Mouse (Mus musculus) G1E-ER4 (cell line): Measurements from ENCODE around the gene Shq1. TPM values are rescaled to one million over a fixed set of nuclear protein-coding genes. Genes with fewer than 3 reads are reported as not detected.
A peak's percentile ranks its signal among the peaks of the same experiment; 100 is the strongest.

ENCODE experiments used
- GATA1 ChIP-seq: IDR thresholded peaks from one replicate; pipeline ENCODE4 v1.8.0; 2012; ENCODE audit warnings: low read length, inconsistent platforms
- polyA plus RNA-seq: library from polyadenylated mRNA; stranded (reverse); fragments of >175 nt; gene quantifications from 2 replicates; pipeline ENCODE4 v1.2.3, GENCODE M21; 2012

The Shq1 gene
- polyA plus RNA-seq, 1 experiment = 17.7 TPM

- TF ChIP-seq GATA1 = no peak
Observed at GRCm38 (mm10) chr6:100623922-100624321, 47.0 kb downstream of the Shq1 start.

- peak; percentile 48 for TF ChIP-seq GATA1
Observed at GRCm38 (mm10) chr6:100622861-100623507, 48.0 kb downstream of the Shq1 start.

- no peak for TF ChIP-seq GATA1
Observed at GRCm38 (mm10) chr6:100620411-100620810, 50.5 kb downstream of the Shq1 start.

- TF ChIP-seq GATA1 = no peak
Observed at GRCm38 (mm10) chr6:100619309-100619708, 51.6 kb downstream of the Shq1 start.

GRCm38 (mm10) chr6:100616133-100616532 is 54.8 kb downstream of the Shq1 start:
- no peak for TF ChIP-seq GATA1

GRCm38 (mm10) chr6:100613593-100614267 is 57.2 kb downstream of the Shq1 start:
- no peak for TF ChIP-seq GATA1

GRCm38 (mm10) chr6:100610897-100611575 is 59.9 kb downstream of the Shq1 start:
- TF ChIP-seq GATA1 = no peak

GRCm38 (mm10) chr6:100610182-100610581 is 60.8 kb downstream of the Shq1 start:
- TF ChIP-seq GATA1 = no peak

- no peak for TF ChIP-seq GATA1
Observed at GRCm38 (mm10) chr6:100609256-100609655, 61.7 kb downstream of the Shq1 start.

GRCm38 (mm10) chr6:100608429-100608828 is 62.5 kb downstream of the Shq1 start:
- TF ChIP-seq GATA1 = no peak

GRCm38 (mm10) chr6:100606805-100607204 is 64.2 kb downstream of the Shq1 start:
- no peak for TF ChIP-seq GATA1

- no peak for TF ChIP-seq GATA1
Observed at GRCm38 (mm10) chr6:100603702-100604101, 67.3 kb downstream of the Shq1 start.

GRCm38 (mm10) chr6:100601634-100602033 is 69.3 kb downstream of the Shq1 start:
- TF ChIP-seq GATA1 = no peak

- no peak for TF ChIP-seq GATA1
Observed at GRCm38 (mm10) chr6:100593857-100594256, 77.1 kb downstream of the Shq1 start.

- no peak for TF ChIP-seq GATA1
Observed at GRCm38 (mm10) chr6:100592991-100593390, 78.0 kb downstream of the Shq1 start.

- no peak for TF ChIP-seq GATA1
Observed at GRCm38 (mm10) chr6:100590602-100591001, 80.4 kb downstream of the Shq1 start.

GRCm38 (mm10) chr6:100588876-100589275 is 82.1 kb downstream of the Shq1 start:
- TF ChIP-seq GATA1 = no peak
